Mouse (Mus musculus): ENCODE data around the gene Chkb.
A peak's percentile ranks its signal among the peaks of the same experiment; 100 is the strongest.
"Not testable (repeated sequence)": the region's sequence is repeated elsewhere in the genome, so short reads cannot be mapped to it uniquely, and the experiment has no call there.

Gene Chkb

DNA sequence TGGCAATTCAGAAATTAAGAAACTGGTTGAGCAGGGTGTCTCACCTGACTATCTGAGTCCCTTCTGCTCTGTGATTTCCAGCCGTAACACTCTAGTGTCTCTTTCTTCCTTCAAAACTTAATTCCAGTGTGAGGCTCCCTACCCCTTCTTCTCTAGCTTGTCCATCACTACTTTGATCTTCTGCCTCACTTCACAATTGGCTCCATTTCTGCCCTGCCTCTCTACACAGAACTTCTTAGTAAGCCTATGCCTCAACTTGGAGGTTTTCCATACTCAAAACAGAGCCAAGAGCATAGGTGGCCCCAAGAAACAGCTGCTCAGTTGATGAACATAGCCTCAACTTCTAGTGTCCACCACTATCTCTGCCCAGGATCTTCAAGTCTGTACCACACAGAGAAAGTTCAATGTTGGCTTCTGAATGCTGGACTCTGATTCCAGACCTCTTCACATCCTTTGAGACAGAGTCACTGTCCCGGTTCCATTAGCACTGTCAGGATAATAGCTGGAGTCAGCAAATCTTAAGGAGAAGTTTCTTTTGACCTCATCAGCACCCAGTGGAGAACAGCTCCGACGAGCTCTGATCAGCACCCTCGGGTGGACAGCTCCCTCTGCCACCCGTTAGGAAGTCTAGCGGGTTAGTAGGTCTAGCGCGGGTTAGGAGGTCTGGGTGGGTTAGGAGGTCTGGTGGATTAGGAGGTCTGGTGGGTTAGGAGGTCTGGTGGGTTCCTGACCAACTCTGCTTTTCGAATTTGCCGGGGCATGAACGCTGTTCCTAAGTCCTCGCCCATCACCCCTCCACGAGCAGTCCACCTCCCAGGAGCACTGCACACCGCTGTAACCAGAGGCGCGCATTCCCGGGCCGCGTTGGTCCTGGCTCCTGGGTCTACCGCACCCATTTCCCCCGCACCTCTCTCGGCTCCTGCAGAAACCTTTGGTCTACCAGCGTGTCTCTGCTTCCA is 23.5 kb upstream of the Chkb start:
- DNase-seq, result peak; percentile 54

- DNase-seq, result no peak
Measured at GRCm38 (mm10) chr15:89442486-89443070, 12.9 kb upstream of the Chkb start.

- no peak for DNase-seq
Measured at GRCm38 (mm10) chr15:89435878-89436277, 6.2 kb upstream of the Chkb start.

- DNase-seq, result no peak
Measured at GRCm38 (mm10) chr15:89434136-89434535, 4.4 kb upstream of the Chkb start.

- DNase-seq, result no peak
Measured at GRCm38 (mm10) chr15:89432946-89433345, 3.2 kb upstream of the Chkb start.

GRCm38 (mm10) chr15:89431806-89432205 is 2.1 kb upstream of the Chkb start:
- no peak for DNase-seq

- no peak for DNase-seq
Measured at GRCm38 (mm10) chr15:89431271-89431670, 1.6 kb upstream of the Chkb start.

- not testable (repeated sequence) for DNase-seq
Measured at GRCm38 (mm10) chr15:89430771-89431170, 1.1 kb upstream of the Chkb start.

DNA sequence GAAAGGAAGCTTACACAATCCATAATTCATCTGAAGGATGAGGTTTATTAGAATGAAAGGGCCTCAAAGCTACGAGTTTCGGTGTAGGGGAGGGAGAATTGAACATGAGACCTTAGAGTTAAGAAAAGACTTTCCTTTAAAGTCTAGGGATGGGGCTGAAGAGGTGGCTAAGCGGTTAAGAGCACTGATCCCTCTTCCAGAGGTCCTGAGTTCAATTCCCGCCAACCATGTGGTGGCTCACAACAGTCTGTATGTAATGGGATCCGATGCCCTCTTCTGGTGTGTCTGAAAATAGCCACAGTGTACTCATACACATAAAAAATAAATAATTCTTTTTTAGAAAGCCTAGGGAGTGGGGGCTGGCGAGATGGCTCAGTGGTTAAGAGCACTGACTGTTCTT is 633 bp upstream of the Chkb start:
- no peak for DNase-seq

DNA sequence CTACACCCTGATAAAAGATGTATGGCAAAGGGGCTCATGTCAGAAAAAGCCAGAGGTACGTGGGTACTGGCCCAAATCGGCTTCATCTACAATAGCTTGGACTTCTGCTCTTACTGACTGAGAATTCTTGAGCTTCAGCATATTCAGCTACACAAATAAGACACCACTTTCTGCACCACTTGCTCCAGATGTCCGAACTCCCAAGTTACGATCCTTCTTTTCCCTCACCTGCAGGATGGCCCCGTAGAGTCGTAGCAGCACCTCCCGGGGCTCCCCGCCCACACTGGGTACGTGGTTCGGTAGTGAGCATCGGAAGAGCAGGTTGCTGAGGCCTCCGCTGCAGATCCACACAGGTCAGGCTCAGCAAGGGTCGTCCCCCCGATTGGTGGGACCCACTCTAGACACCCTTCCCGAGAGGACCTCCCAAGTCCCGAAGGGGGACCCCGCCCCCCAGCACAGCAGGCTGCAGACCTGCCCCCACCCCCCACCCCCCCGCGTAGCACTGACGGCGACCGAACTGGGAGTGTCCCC is 822 bp downstream of the Chkb start:
- no peak for DNase-seq

- DNase-seq, result no peak
Measured at GRCm38 (mm10) chr15:89428136-89428790, 1.4 kb downstream of the Chkb start.

- DNase-seq, result no peak
Measured at GRCm38 (mm10) chr15:89426716-89427115, 3.0 kb downstream of the Chkb start.

GRCm38 (mm10) chr15:89425711-89426121 is 4.0 kb downstream of the Chkb start, which contains the start of gene Cpt1b:
TSS of gene Cpt1b (minus strand) at chr15:89425863.
- no peak for DNase-seq

- no peak for DNase-seq
Measured at GRCm38 (mm10) chr15:89424621-89425020, 5.1 kb downstream of the Chkb start.

DNA sequence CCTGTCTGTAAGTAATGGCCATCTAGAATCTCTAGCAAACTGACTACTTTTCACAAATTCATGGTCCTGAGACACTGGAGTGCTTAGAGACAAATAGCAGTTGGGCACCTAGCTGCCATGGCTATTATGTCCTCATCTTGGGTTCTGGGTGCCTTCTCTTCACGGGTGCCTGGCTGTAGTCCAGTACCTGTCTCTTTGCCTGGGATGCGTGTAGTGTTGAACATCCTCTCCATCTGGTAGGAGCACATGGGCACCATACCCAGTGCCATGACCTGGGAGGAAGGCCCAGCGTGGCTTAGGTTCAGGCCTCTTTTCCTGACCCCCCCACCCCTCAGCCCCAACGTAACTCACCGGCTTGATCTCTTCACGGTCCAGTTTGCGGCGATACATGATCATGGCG is 7.8 kb downstream of the Chkb start:
- DNase-seq, result no peak

DNA sequence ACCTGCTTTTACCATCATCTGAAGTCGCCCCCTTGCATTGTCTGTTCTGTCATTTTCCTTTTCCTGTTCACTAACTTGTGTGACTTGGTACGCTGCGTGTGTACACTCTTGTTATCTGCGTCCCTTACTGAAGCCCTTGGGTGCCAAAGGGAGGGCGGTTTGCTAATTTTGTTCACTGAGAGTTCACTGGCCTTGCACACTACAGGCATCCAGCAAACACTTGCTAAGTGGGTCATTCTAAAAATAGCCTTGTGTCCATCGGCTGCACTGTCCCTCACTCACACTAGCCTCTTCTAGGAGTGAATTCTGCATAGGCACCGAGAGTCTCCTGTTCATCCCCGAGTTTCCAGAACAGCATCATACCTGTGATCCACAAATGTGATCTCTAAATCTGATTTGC is 14.4 kb downstream of the Chkb start:
- no peak for DNase-seq

DNA sequence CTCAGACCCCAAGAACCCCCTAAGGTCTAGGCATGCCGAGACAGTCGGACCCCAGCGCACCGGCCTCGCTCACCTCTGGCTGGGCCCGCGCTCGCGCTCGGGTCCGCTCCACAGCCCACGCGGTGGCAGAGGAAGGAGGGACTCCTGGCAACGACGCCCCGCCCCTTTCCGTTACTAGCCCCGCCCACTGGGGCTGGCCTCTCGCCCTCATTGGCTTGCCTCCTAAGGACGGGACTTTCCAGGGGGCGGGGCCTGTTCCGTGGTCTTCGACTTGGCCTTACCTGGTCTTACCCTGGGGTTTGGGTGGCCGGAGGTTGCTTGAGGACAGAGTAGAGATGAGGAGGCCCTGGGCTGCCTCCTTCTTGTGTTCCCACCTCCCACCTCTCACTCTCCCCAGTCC is 19.6 kb downstream of the Chkb start, which contains the start of gene Syce3:
Gene Syce3 (minus strand): TSS at position 386 of the 400 bp plus-strand sequence.
- DNase-seq, result no peak

DNA sequence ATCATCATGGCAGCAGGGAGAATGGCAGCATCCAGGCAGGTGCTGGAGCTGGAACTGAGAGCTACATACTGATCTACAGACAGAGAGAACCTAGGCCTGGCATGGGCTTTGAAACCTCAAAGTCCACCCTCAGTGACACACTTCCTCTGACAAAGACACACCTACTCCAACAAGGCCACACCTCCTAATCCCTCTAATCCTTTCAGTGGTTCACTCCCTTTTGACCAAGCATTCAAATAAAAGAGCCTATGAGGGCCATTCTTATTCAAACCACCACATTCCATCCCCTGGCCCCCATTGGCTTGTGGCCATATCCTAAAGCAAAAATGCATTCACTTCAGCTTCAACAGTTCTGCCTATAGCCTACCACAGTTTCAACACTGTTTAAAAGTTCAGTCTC is 23.0 kb downstream of the Chkb start:
- no peak for DNase-seq

GRCm38 (mm10) chr15:89404831-89405623 is 24.7 kb downstream of the Chkb start:
- no peak for DNase-seq

GRCm38 (mm10) chr15:89402471-89402870 is 27.2 kb downstream of the Chkb start:
- no peak for DNase-seq

DNA sequence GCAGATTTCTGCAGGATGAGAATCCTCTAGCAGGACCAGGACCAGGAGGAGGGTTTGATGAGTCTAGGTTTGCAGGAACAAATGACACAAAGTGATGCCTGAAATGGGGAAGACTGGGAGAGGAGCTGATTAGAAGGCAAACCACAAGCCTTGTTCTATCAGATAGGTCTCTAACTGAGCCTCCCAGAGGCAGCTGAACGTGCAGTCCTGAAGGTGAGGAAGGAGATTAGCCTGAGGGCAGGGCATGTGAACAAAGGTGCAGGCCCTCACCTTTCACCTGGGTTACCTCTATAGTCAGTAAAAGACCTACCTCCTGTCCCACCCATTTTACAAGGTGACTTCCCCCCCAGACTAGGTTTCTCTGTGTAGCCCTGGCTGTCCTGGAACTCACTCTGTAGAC is 30.0 kb downstream of the Chkb start:
- DNase-seq, result no peak

DNA sequence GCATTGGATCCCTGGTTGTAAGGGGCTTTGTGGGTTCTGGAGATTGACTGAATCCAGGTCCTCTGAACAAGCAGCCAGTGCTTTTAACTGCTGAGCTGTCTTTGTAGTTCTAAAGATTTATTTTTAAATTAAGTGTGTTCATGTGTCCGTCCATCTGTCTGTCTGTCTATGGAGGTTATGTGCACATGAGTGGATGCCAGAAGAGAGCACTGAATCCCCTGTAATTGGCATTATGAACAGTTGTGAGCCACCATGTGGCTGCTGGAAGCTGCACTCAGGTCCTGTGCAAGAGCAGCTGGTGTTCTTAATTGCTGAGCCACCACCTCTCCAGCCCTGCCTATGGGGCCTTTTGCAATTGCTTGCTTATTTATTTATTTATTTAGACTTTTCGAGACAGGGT is 31.6 kb downstream of the Chkb start:
- DNase-seq, result no peak

Data from lung, postnatal 36 days (tissue).